ENCODE assay signal across 31 mouse cellular contexts in the genomic region with DNA sequence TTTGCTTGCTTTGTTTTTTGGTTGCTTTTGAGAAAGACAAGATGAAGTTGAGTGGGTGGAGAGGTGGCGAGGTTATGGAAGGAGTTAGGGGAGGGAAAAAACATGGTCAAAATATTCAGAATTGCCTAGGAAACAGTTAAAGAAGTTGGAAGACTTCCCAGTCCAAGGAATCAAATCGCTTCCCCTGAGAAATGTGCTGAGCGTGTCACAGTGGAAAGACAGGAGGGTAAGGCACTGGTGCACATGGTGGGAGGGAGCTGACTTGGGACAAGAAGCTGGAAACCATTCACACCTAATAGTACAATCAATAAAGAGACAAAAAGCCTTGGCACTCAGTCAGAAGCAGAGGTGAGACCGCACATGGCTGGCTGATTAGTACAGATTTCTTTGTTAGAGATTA. TPM values are rescaled to one million over a fixed set of nuclear protein-coding genes. Genes with fewer than 3 reads are reported as not detected.
DNase-seq lines count a peak whose midpoint lies in the region; ATAC-seq and TF ChIP-seq lines count a peak whose summit lies in the region.
"Had no signal": no experiment of that assay in that cellular context is flagged by ENCODE, and none has a peak within 500 bp of the region (broad histone marks: within the 10 kb centered on the region; RNA-seq: fewer than 3 reads in every experiment).

No protein-coding gene starts in this region.

- H3K9ac ChIP-seq in forebrain, embryonic 14.5 days (ENCODE audit: low read length), result no peak overlapping the region
- H3K9ac ChIP-seq in forebrain, embryonic 11.5 days (ENCODE audit: low read length), result no peak overlapping the region
- H3K9ac ChIP-seq in lung, embryonic 14.5 days, result no peak overlapping the region
- H3K9ac ChIP-seq in limb, embryonic 14.5 days (ENCODE audit: low read depth, low read length, severe bottlenecking), result no peak overlapping the region
- H3K9ac ChIP-seq: heart, embryonic 15.5 days; hindbrain, embryonic 12.5 days; intestine, embryonic 15.5 days; limb, embryonic 12.5 days; liver, embryonic 12.5 days; neural tube, embryonic 12.5 days had no signal

- H3K36me3 ChIP-seq in forebrain, embryonic 14.5 days (ENCODE audit: control insufficient read depth, insufficient read depth, low read length), result no peaks in the 10 kb centered on the region
- no peaks in the 10 kb centered on the region for H3K36me3 ChIP-seq in forebrain, embryonic 11.5 days (ENCODE audit: control insufficient read depth, insufficient read depth, low read length)
- H3K36me3 ChIP-seq in lung, embryonic 14.5 days (ENCODE audit: insufficient read depth), result no peaks in the 10 kb centered on the region
- no peaks in the 10 kb centered on the region for H3K36me3 ChIP-seq in limb, embryonic 14.5 days (ENCODE audit: control insufficient read depth, insufficient read depth, low read length)
- H3K36me3 ChIP-seq: G1E; heart, embryonic 15.5 days; hindbrain, embryonic 12.5 days; intestine, embryonic 15.5 days; limb, embryonic 12.5 days; liver, embryonic 12.5 days; neural tube, embryonic 12.5 days had no signal

- DNase-seq in forebrain, embryonic 14.5 days (ENCODE audit: low spot score), result peak; percentile 33
- DNase-seq in forebrain, embryonic 11.5 days (ENCODE audit: low spot score), result no peak
- DNase-seq in lung, embryonic 14.5 days, result peak; percentile 56
- DNase-seq in lung, postnatal 10 days, result no peak
- DNase-seq in adipocyte (ENCODE audit: low spot score), result peak; percentile 75
- peak; percentile 71 for DNase-seq in limb, embryonic 14.5 days (ENCODE audit: low spot score)
- no peak for DNase-seq in left cerebral cortex, postnatal 10 days (ENCODE audit: extremely low spot score in 1 of 2, low spot score in 2 of 2)
- DNase-seq: adrenal gland, postnatal 10 days; cerebellum, adult 18-20 months; cerebellum, postnatal 10 days; gastrocnemius, postnatal 14 days; heart, postnatal 36 days; kidney, adult 8-10 months; kidney, postnatal 14 days; layer of hippocampus, adult 9-11 months; lung, adult 18-20 months; lung, postnatal 36 days; right cerebral cortex, adult 18-20 months; spleen, adult 18-20 months; thymus, adult 18-20 months; thymus, postnatal 25 days had no signal

- H3K4me2 ChIP-seq in forebrain, embryonic 14.5 days (ENCODE audit: low read length), result no peak overlapping the region
- no peak overlapping the region for H3K4me2 ChIP-seq in forebrain, embryonic 11.5 days (ENCODE audit: low read depth, low read length, severe bottlenecking)
- H3K4me2 ChIP-seq in lung, embryonic 14.5 days, result no peak overlapping the region
- no peak overlapping the region for H3K4me2 ChIP-seq in limb, embryonic 14.5 days (replicated peaks; ENCODE audit: low read depth, low read length, severe bottlenecking)
- H3K4me2 ChIP-seq: heart, embryonic 15.5 days; hindbrain, embryonic 12.5 days; intestine, embryonic 15.5 days; limb, embryonic 12.5 days; liver, embryonic 12.5 days; neural tube, embryonic 12.5 days had no signal

- 33% methylated on average over 4 of the region's 4 CpGs for WGBS in forebrain, embryonic 14.5 days
- 78% methylated on average over 4 of the region's 4 CpGs for WGBS in forebrain, embryonic 11.5 days
- 37% methylated on average over 4 of the region's 4 CpGs for WGBS in lung, embryonic 14.5 days
- 43% methylated on average over 4 of the region's 4 CpGs for WGBS in limb, embryonic 14.5 days

- H3K27ac ChIP-seq in forebrain, embryonic 14.5 days (ENCODE audit: low read depth, low read length), result no peak overlapping the region
- H3K27ac ChIP-seq in forebrain, embryonic 11.5 days (ENCODE audit: low read depth, low read length), result no peak overlapping the region
- no peak overlapping the region for H3K27ac ChIP-seq in lung, embryonic 14.5 days (ENCODE audit: low read depth)
- no peak overlapping the region for H3K27ac ChIP-seq in limb, embryonic 14.5 days (replicated peaks; ENCODE audit: low read depth, low read length)
- H3K27ac ChIP-seq: heart, embryonic 15.5 days; hindbrain, embryonic 12.5 days; hindbrain, postnatal 0 days; intestine, embryonic 15.5 days; limb, embryonic 12.5 days; liver, embryonic 12.5 days; neural tube, embryonic 12.5 days had no signal

- no peaks in the 10 kb centered on the region for H3K4me1 ChIP-seq in forebrain, embryonic 14.5 days (ENCODE audit: control insufficient read depth, insufficient read depth, low read length)
- no peaks in the 10 kb centered on the region for H3K4me1 ChIP-seq in forebrain, embryonic 11.5 days (replicated peaks; ENCODE audit: control insufficient read depth, insufficient read depth, low read length)
- no peaks in the 10 kb centered on the region for H3K4me1 ChIP-seq in lung, embryonic 14.5 days (ENCODE audit: insufficient read depth)
- peaks cover 3% of the 10 kb centered on the region; the same call in 1 of the 2 replicates for H3K4me1 ChIP-seq in limb, embryonic 14.5 days (ENCODE audit: control insufficient read depth, insufficient read depth, low read length)
- H3K4me1 ChIP-seq: heart, embryonic 15.5 days; hindbrain, embryonic 12.5 days; intestine, embryonic 15.5 days; limb, embryonic 12.5 days; neural tube, embryonic 12.5 days had no signal

- no peaks in the 10 kb centered on the region for H3K27me3 ChIP-seq in forebrain, embryonic 14.5 days (replicated peaks; ENCODE audit: control insufficient read depth, insufficient read depth, low read length)
- no peaks in the 10 kb centered on the region for H3K27me3 ChIP-seq in forebrain, embryonic 11.5 days (ENCODE audit: control insufficient read depth, insufficient read depth, low read length)
- H3K27me3 ChIP-seq in lung, embryonic 14.5 days (ENCODE audit: insufficient read depth, low read length), result no peaks in the 10 kb centered on the region
- H3K27me3 ChIP-seq in limb, embryonic 14.5 days (ENCODE audit: control insufficient read depth, insufficient read depth, low read length), result no peaks in the 10 kb centered on the region
- H3K27me3 ChIP-seq: heart, embryonic 15.5 days; hindbrain, embryonic 12.5 days; intestine, embryonic 15.5 days; limb, embryonic 12.5 days; liver, embryonic 12.5 days; neural tube, embryonic 12.5 days had no signal

- TF ChIP-seq POLR2A in limb, embryonic 14.5 days (IDR thresholded peaks at IDR 0.05; ENCODE audit: borderline replicate concordance, extremely low read depth, insufficient read depth, insufficient read length), result no peak

- H3K9me3 ChIP-seq in forebrain, embryonic 14.5 days (replicated peaks; ENCODE audit: control insufficient read depth, low read length), result 0 out of 2 replicates have a peak, but pooled peaks cover 3% of the 10 kb centered on the region
- no peaks in the 10 kb centered on the region for H3K9me3 ChIP-seq in forebrain, embryonic 11.5 days (ENCODE audit: control insufficient read depth, low read length)
- H3K9me3 ChIP-seq in lung, embryonic 14.5 days (ENCODE audit: low read depth, low read length), result no peaks in the 10 kb centered on the region
- H3K9me3 ChIP-seq in limb, embryonic 14.5 days (ENCODE audit: control insufficient read depth, low read length), result no peaks in the 10 kb centered on the region
- H3K9me3 ChIP-seq: heart, embryonic 15.5 days; hindbrain, embryonic 12.5 days; intestine, embryonic 15.5 days; liver, embryonic 12.5 days; neural tube, embryonic 12.5 days had no signal

- H3K4me3 ChIP-seq in forebrain, embryonic 14.5 days (ENCODE audit: low read depth, low read length), result no peak overlapping the region
- no peak overlapping the region for H3K4me3 ChIP-seq in forebrain, embryonic 11.5 days (ENCODE audit: low read depth, low read length)
- H3K4me3 ChIP-seq in lung, embryonic 14.5 days (ENCODE audit: low read depth, low read length), result no peak overlapping the region
- no peak overlapping the region for H3K4me3 ChIP-seq in limb, embryonic 14.5 days (replicated peaks; ENCODE audit: low read length)
- H3K4me3 ChIP-seq: heart, embryonic 15.5 days; hindbrain, embryonic 12.5 days; intestine, embryonic 15.5 days; limb, embryonic 12.5 days; liver, embryonic 12.5 days; myocyte; neural tube, embryonic 12.5 days had no signal

- TF ChIP-seq CTCF in lung, embryonic 14.5 days (IDR thresholded peaks at IDR 0.05; ENCODE audit: low read depth), result no peak

- intact Hi-C loops in left cerebral cortex, postnatal 10 days (cut with DNase I), result no loop called here

- ATAC-seq in forebrain, embryonic 14.5 days, result peak; percentile 12; the same call in 1 of the 2 replicates
- no peak for ATAC-seq in forebrain, embryonic 11.5 days (replicated peaks; ENCODE audit: low FRiP score)
- no peak; the same call in 1 of the 2 replicates for ATAC-seq in lung, embryonic 14.5 days (ENCODE audit: insufficient read depth)
- peak; percentile 65; the same call in 1 of the 2 replicates for ATAC-seq in limb, embryonic 14.5 days (ENCODE audit: low FRiP score, low read depth)
- ATAC-seq: hindbrain, postnatal 0 days; intestine, embryonic 15.5 days; liver, embryonic 12.5 days; midbrain, embryonic 16.5 days had no signal

RNA-seq across cellular contexts. Expression of a gene that starts 23.2 kb away (rescaled TPM):
- 61.2 and 66.9 TPM in 2 replicates for polyA plus RNA-seq in forebrain, embryonic 14.5 days (2014; fragmentation: Nextera tagmentation; extraction: Ambion mirVana)
- polyA plus RNA-seq in forebrain, embryonic 11.5 days (2014; fragmentation: Nextera tagmentation; extraction: Ambion mirVana), result 59.1 and 60.3 TPM in 2 replicates
- 68.4 and 68.9 TPM in 2 replicates for polyA plus RNA-seq in lung, embryonic 14.5 days (2014; fragmentation: Nextera tagmentation; extraction: Ambion mirVana)
- polyA plus RNA-seq in limb, embryonic 14.5 days (2012; rRNA removed), result 25.2 and 28.7 TPM in 2 replicates
- polyA plus RNA-seq in limb, embryonic 14.5 days (2014; fragmentation: Nextera tagmentation; extraction: Ambion mirVana), result 53.9 and 56.0 TPM in 2 replicates
- total RNA-seq in left cerebral cortex, postnatal 10 days (2021), result 100 to 1,000 TPM; 114 to 125 TPM

Comparison
In these comparisons a context has a peak if more than half of its experiments do, and no peak if none do; other contexts are left out.
1. ATAC-seq: peak in forebrain, embryonic 14.5 days (single experiment) and limb, embryonic 14.5 days (single experiment); none in forebrain, embryonic 11.5 days (single experiment) and lung, embryonic 14.5 days (single experiment).
2. DNase-seq: peak in forebrain, embryonic 14.5 days (single experiment), lung, embryonic 14.5 days (single experiment), adipocyte (single experiment) and limb, embryonic 14.5 days (single experiment); none in forebrain, embryonic 11.5 days (single experiment), lung, postnatal 10 days (single experiment) and left cerebral cortex, postnatal 10 days (0 of 2).